Mouse (Mus musculus): ENCODE measurements at regions not wholly inside any gene's neighbourhood (a gene's known extent, or its start where the extent isn't known, plus 50 kb on each side); places are given as distances from the start of the nearest gene placed in this dataset.

DNA sequence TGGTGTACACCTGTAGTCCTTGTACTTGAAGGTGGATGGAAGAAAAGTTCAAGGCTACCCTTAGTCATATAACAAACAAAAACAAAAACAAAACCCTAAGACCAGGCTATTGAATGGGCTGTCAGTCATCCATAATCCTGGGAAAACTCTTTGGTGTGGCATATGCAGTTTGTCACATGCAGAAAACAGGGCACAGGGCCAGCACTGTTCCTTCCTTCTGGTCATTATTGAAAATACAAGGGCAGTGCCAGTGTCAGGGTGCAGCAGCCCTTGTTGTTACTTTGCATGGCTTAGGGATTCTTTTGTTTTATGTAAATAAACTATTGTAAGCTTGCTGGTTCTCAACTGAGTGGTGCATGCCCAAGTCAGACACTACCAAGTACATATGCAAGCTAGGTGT is 623.1 kb upstream of the Chrm3 start:
- Histone ChIP-seq H3K27ac (ENCODE audit: control insufficient read depth, low read depth, low read length) (no peak overlapping the region), H3K9ac (ENCODE audit: control insufficient read depth, low read depth, low read length, poor library complexity, severe bottlenecking) (no peak overlapping the region), H3K4me1 (ENCODE audit: control insufficient read depth in 1 of 2, insufficient read depth in 2 of 2, low read length in 2 of 2) (no peaks in the 10 kb centered on the region), H3K4me3 (ENCODE audit: control insufficient read depth in 1 of 2, insufficient read depth in 1 of 2, low read depth in 2 of 2, low read length in 2 of 2) (no peak overlapping the region), H3K79me2 (ENCODE audit: control insufficient read depth, insufficient read depth, low read length, poor library complexity) (no peaks in the 10 kb centered on the region), H3K9me3 (replicated peaks; ENCODE audit: insufficient read depth, low read length) (no peaks in the 10 kb centered on the region), H3K27me3 (ENCODE audit: control insufficient read depth in 1 of 2, insufficient read depth in 2 of 2, low read length in 2 of 2) (no peaks in the 10 kb centered on the region), H3K36me3 (ENCODE audit: control insufficient read depth in 1 of 2, insufficient read depth in 2 of 2, low read length in 2 of 2) (peaks cover 0 to 2% of the 10 kb centered on the region in 2 experiments; a peak in 1 of 4 replicates)
- TF ChIP-seq ELF1 (IDR thresholded peaks at IDR 0.05; ENCODE audit: low read depth, low read length) (no peak), POLR2A (IDR thresholded peaks at IDR 0.05; ENCODE audit: control insufficient read depth in 1 of 2, insufficient read depth in 1 of 2, low read depth in 1 of 2, low read length in 2 of 2, poor library complexity in 1 of 2) (no peak), MXI1 (IDR thresholded peaks at IDR 0.05; ENCODE audit: low read depth, low read length) (no peak), ZKSCAN1 (IDR thresholded peaks at IDR 0.05; ENCODE audit: low read depth, low read length) (no peak), USF1 (IDR thresholded peaks at IDR 0.05; ENCODE audit: low read depth, low read length) (no peak), MAZ (IDR thresholded peaks at IDR 0.05; ENCODE audit: low read depth, low read length) (no peak), TAL1 (IDR thresholded peaks at IDR 0.05; ENCODE audit: low read length) (no peak), E2F4 (IDR thresholded peaks at IDR 0.05; ENCODE audit: borderline replicate concordance, low read depth, low read length) (no peak), GATA1 (IDR thresholded peaks at IDR 0.05; ENCODE audit: low read depth, low read length) (no peak), CHD1 (IDR thresholded peaks at IDR 0.05; ENCODE audit: low read depth, low read length) (no peak), MEF2A (IDR thresholded peaks at IDR 0.05; ENCODE audit: extremely low read depth, insufficient replicate concordance, low read depth, low read length, poor library complexity, severe bottlenecking) (no peak), KAT2A (conservative IDR thresholded peaks at IDR 0.05; ENCODE audit: low read depth, low read length) (no peak), UBTF (IDR thresholded peaks at IDR 0.05; ENCODE audit: borderline replicate concordance, insufficient read depth, low read depth, low read length) (no peak), POLR2AphosphoS5 (IDR thresholded peaks at IDR 0.05; ENCODE audit: borderline replicate concordance, low read depth, low read length) (no peak), CTCF (IDR thresholded peaks at IDR 0.05 in 2 of 3, conservative IDR thresholded peaks at IDR 0.05 in 1 of 3; ENCODE audit: control insufficient read depth in 1 of 3, insufficient read depth in 1 of 3, low read depth in 2 of 3, low read length in 3 of 3, poor library complexity in 1 of 3, severe bottlenecking in 1 of 3) (no peak), MYB (IDR thresholded peaks at IDR 0.05; ENCODE audit: low read depth, low read length) (no peak), USF2 (IDR thresholded peaks at IDR 0.05; ENCODE audit: borderline replicate concordance in 1 of 2, insufficient read depth in 1 of 2, low read depth in 1 of 2, low read length in 2 of 2) (no peak), HCFC1 (IDR thresholded peaks at IDR 0.05; ENCODE audit: low read depth, low read length) (no peak)
- DNase-seq (ENCODE audit: low read depth, low spot score): no peak

DNA sequence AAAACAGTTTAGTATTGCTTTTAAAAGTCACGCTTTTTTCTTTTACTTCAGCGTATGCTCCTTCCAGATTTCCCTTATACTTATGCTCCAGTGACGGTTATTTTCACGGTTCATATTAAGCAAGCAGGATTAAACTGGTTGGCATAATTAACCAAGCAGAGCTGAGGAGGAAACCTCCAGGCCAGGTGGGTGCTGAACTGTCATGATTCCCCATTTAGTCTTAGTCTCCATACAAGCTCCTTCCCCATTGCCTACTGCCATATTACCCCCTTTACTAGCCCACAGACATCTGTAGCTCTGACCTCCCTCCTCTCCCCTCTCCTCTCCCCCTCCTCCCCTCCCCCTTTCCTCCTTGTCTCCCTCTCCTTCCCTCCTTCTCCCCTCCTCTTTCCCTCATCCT is 621.9 kb upstream of the Chrm3 start:
- no peaks in the 10 kb centered on the region for H3K4me1 ChIP-seq (ENCODE audit: control insufficient read depth in 1 of 2, insufficient read depth in 2 of 2, low read length in 2 of 2)
- no peak for TF ChIP-seq ETS1 (IDR thresholded peaks at IDR 0.05; ENCODE audit: low read depth, low read length)
- TF ChIP-seq ZMIZ1 (IDR thresholded peaks at IDR 0.05; ENCODE audit: low read depth, low read length): no peak
- TF ChIP-seq MXI1 (IDR thresholded peaks at IDR 0.05; ENCODE audit: low read depth, low read length): no peak
- no peak for TF ChIP-seq RCOR1 (IDR thresholded peaks at IDR 0.05; ENCODE audit: low read depth, low read length)
- no peak for TF ChIP-seq MAX (IDR thresholded peaks at IDR 0.05; ENCODE audit: low read length)
- TF ChIP-seq GABPA (IDR thresholded peaks at IDR 0.05; ENCODE audit: low read depth, low read length): no peak
- no peak for TF ChIP-seq USF2 (IDR thresholded peaks at IDR 0.05; ENCODE audit: borderline replicate concordance in 1 of 2, insufficient read depth in 1 of 2, low read depth in 1 of 2, low read length in 2 of 2)
- TF ChIP-seq GATA1 (IDR thresholded peaks at IDR 0.05; ENCODE audit: low read depth, low read length): no peak
- no peak for TF ChIP-seq ZKSCAN1 (IDR thresholded peaks at IDR 0.05; ENCODE audit: low read depth, low read length)
- TF ChIP-seq POLR2AphosphoS2 (IDR thresholded peaks at IDR 0.05; ENCODE audit: low read length): no peak
- TF ChIP-seq UBTF (IDR thresholded peaks at IDR 0.05; ENCODE audit: borderline replicate concordance, insufficient read depth, low read depth, low read length): no peak
- no peak for TF ChIP-seq USF1 (IDR thresholded peaks at IDR 0.05; ENCODE audit: low read depth, low read length)
- no peak for TF ChIP-seq MAFK (IDR thresholded peaks at IDR 0.05; ENCODE audit: borderline replicate concordance, low read depth, low read length)
- no peak for TF ChIP-seq JUND (IDR thresholded peaks at IDR 0.05; ENCODE audit: low read depth, low read length)
- no peak for TF ChIP-seq NELFE (IDR thresholded peaks at IDR 0.05; ENCODE audit: low read depth, low read length)
- no peak for TF ChIP-seq BHLHE40 (IDR thresholded peaks at IDR 0.05; ENCODE audit: borderline replicate concordance, low read depth, low read length)
- no peak for TF ChIP-seq CHD2 (IDR thresholded peaks at IDR 0.05; ENCODE audit: low read length)
- no peaks in the 10 kb centered on the region for H3K9me3 ChIP-seq (replicated peaks; ENCODE audit: insufficient read depth, low read length)
- H3K9ac ChIP-seq (ENCODE audit: control insufficient read depth, low read depth, low read length, poor library complexity, severe bottlenecking): no peak overlapping the region
- H3K79me2 ChIP-seq (ENCODE audit: control insufficient read depth, insufficient read depth, low read length, poor library complexity): no peaks in the 10 kb centered on the region
- H3K36me3 ChIP-seq (ENCODE audit: control insufficient read depth in 1 of 2, insufficient read depth in 2 of 2, low read length in 2 of 2): peaks cover 0 to 2% of the 10 kb centered on the region in 2 experiments; a peak in 1 of 4 replicates
- H3K27me3 ChIP-seq (ENCODE audit: control insufficient read depth in 1 of 2, insufficient read depth in 2 of 2, low read length in 2 of 2): no peaks in the 10 kb centered on the region
- no peak overlapping the region for H3K4me3 ChIP-seq (ENCODE audit: control insufficient read depth in 1 of 2, insufficient read depth in 1 of 2, low read depth in 2 of 2, low read length in 2 of 2)
- H3K27ac ChIP-seq (ENCODE audit: control insufficient read depth, low read depth, low read length): no peak overlapping the region
- no peak for DNase-seq (ENCODE audit: low read depth, low spot score)

All from MEL (cell line).